Mouse (Mus musculus) stomach, adult 2 months (tissue): Measurements from ENCODE around the gene Olfr1303. TPM values are rescaled to one million over a fixed set of nuclear protein-coding genes. Genes with fewer than 3 reads are reported as not detected.

Source experiments
- polyA plus RNA-seq: library from polyadenylated mRNA; depleted of rRNA; stranded (reverse); fragments of >200 nt; gene quantifications from 2 replicates; pipeline ENCODE4 v1.2.3, GENCODE M21; 2012; rRNA removed

Gene Olfr1303
- not detected in 2 replicates for polyA plus RNA-seq

DNA sequence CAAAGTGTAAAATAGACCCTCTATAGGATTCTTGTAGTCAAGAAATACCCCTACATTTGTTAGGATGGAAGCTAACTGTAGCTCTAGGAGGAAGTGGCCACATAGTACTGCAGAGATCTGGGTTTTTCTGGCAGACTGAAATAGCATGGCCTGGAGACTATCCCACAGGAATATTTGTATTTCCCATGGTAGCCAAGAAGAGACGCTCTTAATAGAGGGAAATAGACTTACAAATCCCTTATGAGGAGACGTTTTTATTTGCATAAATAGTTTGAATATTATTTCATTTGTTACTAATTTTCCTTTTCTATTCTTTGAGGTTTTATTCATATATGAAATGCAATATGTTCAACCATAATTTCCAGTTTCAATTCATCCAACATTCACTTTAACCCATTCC is at the start of gene Olfr1303:
Olfr1303 (minus strand) TSS at position 101 of the 400 bp plus-strand sequence.

GRCm38 (mm10) chr2:111777129-111777528 is 43.0 kb downstream of the Olfr1303 start, which contains the start of gene Olfr1302:
Gene Olfr1302, plus strand, starts transcription at chr2:111777429.

Other genes starting within 250 kb of the Olfr1303 start
- not detected in 2 replicates for gene Olfr1297, start 193.8 kb downstream of the Olfr1303 start, polyA plus RNA-seq
- gene Olfr1298, start 171.1 kb downstream of the Olfr1303 start, polyA plus RNA-seq: not detected in 2 replicates
- gene Olfr1299, start 158.9 kb downstream of the Olfr1303 start, polyA plus RNA-seq: not detected in 2 replicates
- gene Olfr1301, start 69.3 kb downstream of the Olfr1303 start, polyA plus RNA-seq: not detected in 2 replicates
- gene Olfr1302, start 42.9 kb downstream of the Olfr1303 start, polyA plus RNA-seq: not detected in 2 replicates
- gene Olfr1305, start 56.8 kb upstream of the Olfr1303 start, polyA plus RNA-seq: not detected in 2 replicates
- not detected in 2 replicates for gene Olfr1306, start 95.9 kb upstream of the Olfr1303 start, polyA plus RNA-seq
- not detected in 2 replicates for gene Olfr1307, start 129.1 kb upstream of the Olfr1303 start, polyA plus RNA-seq
- not detected in 2 replicates for gene Olfr1308, start 144.6 kb upstream of the Olfr1303 start, polyA plus RNA-seq
- not detected in 2 replicates for gene Olfr1309, start 169.9 kb upstream of the Olfr1303 start, polyA plus RNA-seq
- not detected in 2 replicates for gene Olfr1310, start 192.4 kb upstream of the Olfr1303 start, polyA plus RNA-seq
- gene Olfr1311, start 204.1 kb upstream of the Olfr1303 start, polyA plus RNA-seq: not detected in 2 replicates
- gene Olfr1312, start 229.9 kb upstream of the Olfr1303 start, polyA plus RNA-seq: not detected in 2 replicates